ENCODE assay signal across 8 mouse cellular contexts in the genomic region with DNA sequence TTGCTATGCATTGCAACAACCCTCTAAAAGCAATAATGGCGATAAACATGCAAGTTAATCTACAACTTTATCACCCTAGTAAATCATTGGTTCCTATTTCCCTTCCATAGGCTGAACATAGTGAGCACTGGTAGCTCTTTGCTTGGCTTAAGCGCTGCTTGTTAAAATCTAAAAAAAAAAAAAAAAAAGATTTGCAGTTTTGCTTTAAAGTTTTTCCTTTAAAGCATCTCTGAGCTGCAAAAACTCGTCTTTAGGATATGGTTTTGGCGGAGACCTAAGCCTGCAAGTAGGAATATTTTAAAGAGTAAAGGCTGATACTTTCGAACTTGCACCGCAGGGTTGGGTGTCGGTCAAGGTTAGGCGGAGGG. TPM values are rescaled to one million over a fixed set of nuclear protein-coding genes. Genes with fewer than 3 reads are reported as not detected.
DNase-seq lines count a peak whose midpoint lies in the region; ATAC-seq and TF ChIP-seq lines count a peak whose summit lies in the region.

No protein-coding gene starts in this region.

- TF ChIP-seq POLR2A in lung, adult 2 months (IDR thresholded peaks at IDR 0.05; ENCODE audit: borderline replicate concordance, extremely low read depth, low read depth, low read length) = no peak

- no peaks in the 10 kb centered on the region for H3K4me1 ChIP-seq in lung, adult 2 months (ENCODE audit: control insufficient read depth, insufficient read depth, low read length)
- H3K4me1 ChIP-seq in embryonic facial prominence, embryonic 13.5 days = no peaks in the 10 kb centered on the region
- peaks cover 5% of the 10 kb centered on the region for H3K4me1 ChIP-seq in intestine, embryonic 16.5 days (ENCODE audit: control insufficient read depth, insufficient read depth, low read length)
- H3K4me1 ChIP-seq in neural tube, embryonic 13.5 days (replicated peaks) = peaks cover 26% of the 10 kb centered on the region

- H3K27me3 ChIP-seq in embryonic facial prominence, embryonic 13.5 days = no peaks in the 10 kb centered on the region
- H3K27me3 ChIP-seq in intestine, embryonic 16.5 days (replicated peaks; ENCODE audit: control insufficient read depth, insufficient read depth, low read length) = no peaks in the 10 kb centered on the region
- no peaks in the 10 kb centered on the region for H3K27me3 ChIP-seq in neural tube, embryonic 13.5 days

- H3K9ac ChIP-seq in embryonic facial prominence, embryonic 13.5 days = 0 out of 2 replicates have a peak overlapping the region, but pooled peaks have one; percentile 79
- peak overlapping the region; percentile 92 for H3K9ac ChIP-seq in intestine, embryonic 16.5 days (ENCODE audit: low read depth, low read length)
- peak overlapping the region; percentile 46 for H3K9ac ChIP-seq in neural tube, embryonic 13.5 days

- H3K4me3 ChIP-seq in lung, adult 2 months (replicated peaks; ENCODE audit: extremely low read depth, low read depth, low read length) = peak overlapping the region; percentile 94
- peak overlapping the region; percentile 78 for H3K4me3 ChIP-seq in embryonic facial prominence, embryonic 13.5 days
- peak overlapping the region; percentile 84 for H3K4me3 ChIP-seq in intestine, embryonic 16.5 days (ENCODE audit: low read length)
- peak overlapping the region; percentile 77 for H3K4me3 ChIP-seq in neural tube, embryonic 13.5 days

- H3K27ac ChIP-seq in embryonic facial prominence, embryonic 13.5 days = peak overlapping the region; percentile 88
- H3K27ac ChIP-seq in intestine, embryonic 16.5 days (ENCODE audit: low read length) = peak overlapping the region; percentile 93
- H3K27ac ChIP-seq in neural tube, embryonic 13.5 days (replicated peaks) = peak overlapping the region; percentile 67

- peak overlapping the region; percentile 89 for H3K4me2 ChIP-seq in embryonic facial prominence, embryonic 13.5 days
- H3K4me2 ChIP-seq in intestine, embryonic 16.5 days (ENCODE audit: low read depth, low read length) = peak overlapping the region; percentile 69
- H3K4me2 ChIP-seq in neural tube, embryonic 13.5 days = peak overlapping the region; percentile 78

- ATAC-seq in embryonic facial prominence, embryonic 13.5 days (ENCODE audit: insufficient number of reproducible peaks, insufficient read depth, low FRiP score, low TSS enrichment, low read depth) = no peak
- peak; percentile 72 for ATAC-seq in intestine, embryonic 16.5 days
- ATAC-seq in neural tube, embryonic 13.5 days (ENCODE audit: low read depth) = no peak

- no peaks in the 10 kb centered on the region for H3K9me3 ChIP-seq in embryonic facial prominence, embryonic 13.5 days
- H3K9me3 ChIP-seq in intestine, embryonic 16.5 days (ENCODE audit: control insufficient read depth, low read length) = no peaks in the 10 kb centered on the region
- no peaks in the 10 kb centered on the region for H3K9me3 ChIP-seq in neural tube, embryonic 13.5 days

- TF ChIP-seq CTCF in lung, adult 2 months (IDR thresholded peaks at IDR 0.05; ENCODE audit: insufficient read depth, low read length) = no peak

- no peaks in the 10 kb centered on the region for H3K36me3 ChIP-seq in embryonic facial prominence, embryonic 13.5 days
- no peaks in the 10 kb centered on the region for H3K36me3 ChIP-seq in intestine, embryonic 16.5 days (ENCODE audit: control insufficient read depth, insufficient read depth, low read length)
- H3K36me3 ChIP-seq in neural tube, embryonic 13.5 days = no peaks in the 10 kb centered on the region

- 11% methylated on average over 8 of the region's 8 CpGs for WGBS in lung, adult 2 months
- 11% methylated on average over 8 of the region's 8 CpGs for WGBS in embryonic facial prominence, embryonic 13.5 days
- 8% methylated on average over 8 of the region's 8 CpGs for WGBS in intestine, embryonic 16.5 days
- WGBS in neural tube, embryonic 13.5 days = 10% methylated on average over 8 of the region's 8 CpGs

- DNase-seq in lung, adult 2 months = no peak
- DNase-seq in lung, postnatal 25 days (ENCODE audit: low spot score) = no peak
- DNase-seq in left cerebral cortex, adult 9 months (ENCODE audit: low spot score in 2 of 2) = no peak
- no peak for DNase-seq in layer of hippocampus, postnatal 36 days
- DNase-seq in frontal cortex, adult 2 months (ENCODE audit: extremely low spot score in 1 of 2, low spot score in 1 of 2) = no peak

RNA-seq across cellular contexts. Expression of a gene that starts 0.4 kb away (rescaled TPM):
- polyA plus RNA-seq in lung, adult 2 months (2012; rRNA removed) = 7.5 and 12.8 TPM in 2 replicates
- polyA plus RNA-seq in embryonic facial prominence, embryonic 13.5 days (2015; fragmentation: Nextera tagmentation; extraction: Ambion mirVana) = 20.8 and 21.4 TPM in 2 replicates
- 56.4 and 64.9 TPM in 2 replicates for polyA plus RNA-seq in intestine, embryonic 16.5 days (2015; fragmentation: Nextera tagmentation; extraction: Ambion mirVana)
- 36.0 and 37.9 TPM in 2 replicates for polyA plus RNA-seq in neural tube, embryonic 13.5 days (2015; fragmentation: Nextera tagmentation; extraction: Ambion mirVana)
- 10 to 100 TPM; 55.9 to 62.1 TPM for total RNA-seq in layer of hippocampus, postnatal 36 days (2021)
- 86.9 and 96.3 TPM in 2 replicates for polyA plus RNA-seq in frontal cortex, adult 2 months (2012; rRNA removed)

RNA-seq across cellular contexts. Expression of a gene that starts 35.3 kb away (rescaled TPM):
- polyA plus RNA-seq in lung, adult 2 months (2012; rRNA removed) = 107 and 119 TPM in 2 replicates
- polyA plus RNA-seq in embryonic facial prominence, embryonic 13.5 days (2015; fragmentation: Nextera tagmentation; extraction: Ambion mirVana) = 12.7 and 13.3 TPM in 2 replicates
- polyA plus RNA-seq in intestine, embryonic 16.5 days (2015; fragmentation: Nextera tagmentation; extraction: Ambion mirVana) = 7.5 and 7.7 TPM in 2 replicates
- polyA plus RNA-seq in neural tube, embryonic 13.5 days (2015; fragmentation: Nextera tagmentation; extraction: Ambion mirVana) = 20.0 and 21.4 TPM in 2 replicates
- total RNA-seq in layer of hippocampus, postnatal 36 days (2021) = 100 to 1,000 TPM; 189 to 197 TPM
- polyA plus RNA-seq in frontal cortex, adult 2 months (2012; rRNA removed) = 175 and 204 TPM in 2 replicates
